Mouse (Mus musculus): Measurements from ENCODE around the gene Klhl15. TPM values are rescaled to one million over a fixed set of nuclear protein-coding genes. Genes with fewer than 3 reads are reported as not detected.

The Klhl15 gene
- 8.0 and 15.1 TPM in 2 replicates for total RNA-seq (2023)

DNA sequence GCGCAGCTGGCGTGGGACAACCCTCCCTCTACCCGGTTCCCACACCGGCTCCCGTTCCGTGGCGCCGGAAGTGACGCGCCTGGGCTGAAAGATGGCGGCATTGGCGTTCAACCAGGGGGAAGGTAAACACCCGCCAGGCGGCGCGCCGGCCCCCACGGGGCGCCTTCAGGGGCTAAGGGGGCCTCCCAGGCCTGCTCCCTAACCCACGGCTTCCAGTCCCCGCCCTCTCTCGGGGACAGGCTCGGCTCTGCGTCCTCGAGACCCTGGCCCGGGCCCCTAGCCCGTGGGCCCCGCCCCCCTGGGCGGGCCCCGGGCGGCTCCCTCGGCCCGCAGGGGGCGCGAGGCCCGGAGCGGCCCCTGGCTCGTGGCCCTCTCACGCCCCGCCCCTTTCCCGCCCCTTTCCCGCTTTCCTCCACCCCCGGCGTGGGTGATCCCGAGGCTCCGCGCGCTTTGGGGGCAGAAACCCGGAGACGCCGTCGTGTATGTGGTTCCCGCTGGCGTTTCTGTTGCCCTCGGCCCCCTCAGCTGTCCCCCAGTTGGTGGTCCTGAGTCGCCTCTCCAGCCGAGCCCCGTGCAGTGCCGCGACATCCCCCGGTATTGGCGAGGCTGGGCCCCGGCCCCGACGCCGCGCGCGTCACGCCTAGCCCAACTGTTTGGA is at the start of gene Klhl15:
Klhl15 (plus strand) TSS at position 68 of the 658 bp plus-strand sequence.

DNA sequence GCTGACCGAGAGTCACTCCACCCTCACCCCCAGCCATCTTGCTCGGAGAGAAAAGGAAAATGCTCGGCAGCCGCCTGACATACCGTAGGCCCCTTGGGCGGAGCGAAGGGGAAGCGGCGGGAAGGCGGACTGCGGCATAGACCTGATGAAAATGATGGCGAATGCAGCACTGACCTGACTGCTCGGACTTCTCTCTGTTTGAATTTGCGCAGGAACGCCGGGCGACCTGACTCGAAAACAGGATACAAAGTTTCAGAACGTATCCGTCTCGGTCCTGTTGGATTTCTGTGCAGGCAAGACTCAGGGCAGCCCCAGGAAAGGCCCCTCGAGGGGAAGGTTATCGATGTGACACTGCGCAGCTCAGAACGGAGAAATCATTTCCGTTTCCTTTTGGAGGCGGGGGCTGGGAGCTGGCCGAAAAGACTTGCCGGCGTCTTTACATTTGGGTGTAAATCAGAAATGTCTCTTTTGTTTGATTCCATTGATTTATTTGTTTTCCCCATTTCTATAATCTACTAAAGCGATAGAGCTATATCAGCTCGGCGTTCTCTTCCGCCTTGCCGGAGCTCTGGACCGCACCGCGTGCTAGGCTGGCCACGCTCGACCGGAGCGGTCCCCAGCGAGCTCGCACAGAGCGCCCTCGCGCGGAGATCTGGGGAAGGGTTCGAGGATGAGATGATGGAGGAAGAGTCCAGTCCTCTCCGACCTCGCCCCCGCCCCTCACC is 21.6 kb upstream of the Klhl15 start, which contains the start of gene Eif2s3x:
Eif2s3x (minus strand) TSS at position 266 of the 725 bp plus-strand sequence.

Other genes with a start within 250 kb of the Klhl15 start
- 37.5 and 55.2 TPM in 2 replicates for gene Zfx, start 110.9 kb upstream of the Klhl15 start, total RNA-seq (2023)
- gene Eif2s3x, start 21.7 kb upstream of the Klhl15 start, total RNA-seq (2023) = 53.5 and 56.0 TPM in 2 replicates
- not detected in 2 replicates for gene Fam90a1b, start 132.2 kb downstream of the Klhl15 start, total RNA-seq (2023)
- gene Apoo, start 132.5 kb downstream of the Klhl15 start, total RNA-seq (2023) = 2.5 and 5.1 TPM in 2 replicates